In the genomic region with DNA sequence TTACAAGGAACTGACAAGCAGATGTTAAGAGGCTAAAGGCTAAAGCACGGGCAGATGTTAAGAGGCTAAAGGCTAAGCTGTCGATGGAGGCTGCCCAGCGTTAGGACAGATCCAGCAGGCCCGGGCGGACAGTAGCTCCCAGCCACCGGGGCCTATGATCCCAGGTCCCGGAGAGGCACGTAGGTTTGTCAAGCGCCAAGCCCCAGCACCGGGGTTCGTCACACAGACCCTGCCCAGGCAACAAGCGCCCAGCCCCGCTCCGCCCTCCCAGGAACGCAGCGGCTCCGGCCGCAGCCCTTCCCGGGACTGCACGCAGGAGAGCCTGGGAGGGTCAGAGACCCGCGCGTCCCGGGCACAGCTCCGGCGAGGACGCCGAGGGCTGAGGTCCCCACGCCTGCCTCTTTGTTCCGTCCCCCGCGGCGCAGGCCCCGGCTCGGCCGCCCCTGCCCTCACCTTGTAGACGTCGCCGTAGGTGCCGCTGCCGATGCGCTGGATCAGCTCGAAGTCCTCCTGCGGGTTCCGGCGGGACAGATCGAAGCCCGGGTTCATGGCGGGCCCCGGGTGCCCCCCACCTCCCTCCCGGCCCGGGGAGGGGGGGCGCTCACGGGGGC, we compare ENCODE assay signal across 8 mouse cellular contexts. TPM values are rescaled to one million over a fixed set of nuclear protein-coding genes. Genes with fewer than 3 reads are reported as not detected.
DNase-seq lines count a peak whose midpoint lies in the region; ATAC-seq and TF ChIP-seq lines count a peak whose summit lies in the region.

No protein-coding gene starts in this region.

- DNase-seq in 3134 (ENCODE audit: extremely low read depth, insufficient read length, low spot score): peak; percentile 83
- peak; percentile 62 to 68 for DNase-seq in adrenal gland, adult 18-20 months (ENCODE audit: low spot score in 2 of 2)
- peak; percentile 70 for DNase-seq in embryo, embryonic 9.5 days (ENCODE audit: extremely low spot score)
- peak; percentile 87 for DNase-seq in heart, embryonic 10.5 days (ENCODE audit: low spot score)
- DNase-seq in kidney, adult 9 months: peak; percentile 64
- DNase-seq in liver, embryonic 14.5 days (ENCODE audit: low read depth in 3 of 3, low spot score in 3 of 3): no peak
- DNase-seq in natural killer cell, adult 2 months (ENCODE audit: low spot score in 2 of 2): peak; percentile 1 to 16

- WGBS in heart, embryonic 10.5 days: under 1% methylated on average over 53 of the region's 54 CpGs
- under 1% methylated on average over 53 of the region's 54 CpGs for WGBS in liver, embryonic 14.5 days (ENCODE audit: insufficient replicate concordance)
- WGBS in stomach, embryonic 15.5 days: under 1% methylated on average over 45 of the region's 54 CpGs

- H3K9ac ChIP-seq in liver, embryonic 14.5 days (replicated peaks): peak overlapping the region; percentile 10
- H3K9ac ChIP-seq in stomach, embryonic 15.5 days: peak overlapping the region; percentile 83

- H3K9me3 ChIP-seq in heart, embryonic 10.5 days: no peaks in the 10 kb centered on the region
- no peaks in the 10 kb centered on the region for H3K9me3 ChIP-seq in liver, embryonic 14.5 days (ENCODE audit: control insufficient read depth, low read length)
- H3K9me3 ChIP-seq in stomach, embryonic 15.5 days: no peaks in the 10 kb centered on the region

- H3K4me3 ChIP-seq in heart, embryonic 10.5 days: peak overlapping the region; percentile 98
- H3K4me3 ChIP-seq in liver, embryonic 14.5 days (ENCODE audit: insufficient read depth in 1 of 2, low read depth in 2 of 2, low read length in 2 of 2): peak overlapping the region; percentile 62 to 73
- H3K4me3 ChIP-seq in stomach, embryonic 15.5 days (replicated peaks): peak overlapping the region; percentile 95

- TF ChIP-seq EP300 in liver, embryonic 14.5 days (IDR thresholded peaks at IDR 0.05; ENCODE audit: low read depth): no peak

- H3K4me2 ChIP-seq in liver, embryonic 14.5 days (ENCODE audit: low read depth): peak overlapping the region; percentile 76
- H3K4me2 ChIP-seq in stomach, embryonic 15.5 days: peak overlapping the region; percentile 84

- H3K27ac ChIP-seq in heart, embryonic 10.5 days: peak overlapping the region; percentile 98
- no peak overlapping the region for H3K27ac ChIP-seq in liver, embryonic 14.5 days
- H3K27ac ChIP-seq in stomach, embryonic 15.5 days: peak overlapping the region; percentile 99

- ATAC-seq in liver, embryonic 14.5 days (ENCODE audit: insufficient read depth): peak; percentile 38
- ATAC-seq in stomach, embryonic 15.5 days (ENCODE audit: insufficient read depth, low FRiP score, low read depth): peak; percentile 51

- TF ChIP-seq CTCF in liver, embryonic 14.5 days (IDR thresholded peaks at IDR 0.05; ENCODE audit: low read depth): no peak

- H3K4me1 ChIP-seq in heart, embryonic 10.5 days: peaks cover 53% of the 10 kb centered on the region
- peaks cover 5 to 11% of the 10 kb centered on the region in 2 experiments for H3K4me1 ChIP-seq in liver, embryonic 14.5 days (replicated peaks; ENCODE audit: control insufficient read depth in 2 of 2, insufficient read depth in 2 of 2, low read length in 1 of 2)
- peaks cover 11% of the 10 kb centered on the region for H3K4me1 ChIP-seq in stomach, embryonic 15.5 days

- no peaks in the 10 kb centered on the region for H3K27me3 ChIP-seq in heart, embryonic 10.5 days (ENCODE audit: insufficient read depth, poor library complexity, severe bottlenecking)
- H3K27me3 ChIP-seq in liver, embryonic 14.5 days (ENCODE audit: control insufficient read depth, insufficient read depth, low read length): peaks cover 4% of the 10 kb centered on the region
- no peaks in the 10 kb centered on the region for H3K27me3 ChIP-seq in stomach, embryonic 15.5 days (replicated peaks)

- peaks cover 7% of the 10 kb centered on the region for H3K36me3 ChIP-seq in heart, embryonic 10.5 days
- H3K36me3 ChIP-seq in liver, embryonic 14.5 days (replicated peaks; ENCODE audit: control insufficient read depth, insufficient read depth, low read depth): no peaks in the 10 kb centered on the region
- H3K36me3 ChIP-seq in stomach, embryonic 15.5 days: no peaks in the 10 kb centered on the region

RNA-seq across cellular contexts. Expression of gene Map4k3, which starts 0.8 kb away (rescaled TPM):
- 10 to 100 TPM; 37.5 to 40.7 TPM for total RNA-seq in adrenal gland, adult 18-20 months (2021)
- polyA plus RNA-seq in heart, embryonic 10.5 days (2016; fragmentation: Nextera tagmentation; extraction: Ambion mirVana): 13.5 and 17.6 TPM in 2 replicates
- polyA plus RNA-seq in liver, embryonic 14.5 days (2012; rRNA removed): 3.5 and 4.3 TPM in 2 replicates
- 4.0 and 4.3 TPM in 2 replicates for polyA plus RNA-seq in liver, embryonic 14.5 days (2014; fragmentation: Nextera tagmentation; extraction: Ambion mirVana)
- polyA plus RNA-seq in stomach, embryonic 15.5 days (2015; fragmentation: Nextera tagmentation; extraction: Ambion mirVana): 27.7 and 28.9 TPM in 2 replicates

Comparison
In these comparisons a context has a peak if more than half of its experiments do, and no peak if none do; other contexts are left out.
1. DNase-seq: peak in 3134 (single experiment), adrenal gland, adult 18-20 months (2 of 2), embryo, embryonic 9.5 days (single experiment), heart, embryonic 10.5 days (single experiment), kidney, adult 9 months (single experiment) and natural killer cell, adult 2 months (2 of 2); none in liver, embryonic 14.5 days (0 of 3).
2. Peak in every context shown above with its lines, with median percentiles within 50 percentile points of each other: H3K4me3 ChIP-seq.